Mouse (Mus musculus): ENCODE measurements around the gene Ankrd34c.

The Ankrd34c gene

DNA sequence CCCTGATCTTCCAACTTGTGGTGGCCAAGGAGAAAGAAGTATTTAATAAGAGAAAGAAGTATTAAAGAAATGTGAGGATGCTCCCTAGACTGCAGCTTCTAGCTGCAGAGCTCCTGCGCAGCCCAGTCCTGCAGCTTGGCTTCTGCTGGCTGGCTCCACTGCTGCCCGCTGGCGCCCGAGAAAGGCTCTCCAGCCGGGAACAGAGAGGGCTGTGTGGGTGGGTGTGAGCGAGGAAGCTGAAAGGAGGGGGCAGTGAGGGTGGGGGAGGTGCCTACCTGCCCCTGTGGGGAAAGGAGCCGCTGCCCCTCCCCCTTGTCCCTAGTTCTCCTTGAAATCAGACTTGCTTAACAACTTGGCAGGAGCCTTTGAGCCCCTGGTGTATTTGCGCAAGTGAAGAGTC lies at the start of gene Ankrd34c:
Gene Ankrd34c (minus strand): TSS at position 181 of the 400 bp plus-strand sequence.
- DNase-seq (ENCODE audit: low read depth, low spot score): no peak

DNA sequence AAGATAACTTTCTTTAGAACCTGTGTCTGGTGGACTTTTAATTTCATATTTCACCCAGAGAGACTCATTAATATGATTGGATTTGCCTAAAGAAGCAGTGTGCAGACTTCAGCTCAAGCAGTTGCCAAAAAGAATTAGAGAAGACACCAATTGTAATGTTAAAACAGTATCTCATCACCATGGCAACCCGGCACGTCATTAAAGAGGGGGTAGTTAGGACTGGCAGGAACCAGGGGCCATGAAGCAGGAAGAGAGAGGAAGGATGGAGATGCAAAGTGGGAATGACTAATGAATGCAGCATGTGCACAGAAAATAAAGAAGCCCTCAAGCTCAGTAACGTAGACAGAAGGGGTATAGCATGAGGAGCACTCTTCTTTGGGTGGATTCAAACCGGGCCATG lies 49.3 kb upstream of the Ankrd34c start:
- DNase-seq (ENCODE audit: low read depth, low spot score): no peak

DNA sequence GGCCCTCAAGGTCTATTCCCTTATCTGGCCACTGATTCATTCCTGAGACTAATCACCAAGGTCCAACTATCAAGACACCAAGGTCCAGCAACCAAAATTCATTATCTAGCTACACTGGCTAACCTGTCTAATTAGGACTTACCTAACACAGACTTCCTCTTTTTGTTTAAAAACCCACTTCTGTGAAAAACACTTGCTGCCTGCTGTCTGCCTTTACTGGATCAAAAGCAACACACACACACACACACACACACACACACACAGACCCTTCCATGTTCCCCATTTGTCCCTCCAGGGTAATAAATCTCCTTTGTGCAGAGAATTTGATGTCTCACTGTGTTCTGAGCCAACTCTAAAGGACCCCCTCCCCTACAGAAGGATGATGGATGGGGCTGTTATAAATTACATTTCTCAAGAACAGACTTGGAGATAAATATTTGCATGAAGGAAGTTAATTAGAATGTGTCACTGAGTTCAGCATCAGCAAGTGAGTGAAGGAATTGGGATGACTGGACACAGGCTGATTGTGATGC lies 43.2 kb upstream of the Ankrd34c start:
- DNase-seq (ENCODE audit: low read depth, low spot score): no peak

DNA sequence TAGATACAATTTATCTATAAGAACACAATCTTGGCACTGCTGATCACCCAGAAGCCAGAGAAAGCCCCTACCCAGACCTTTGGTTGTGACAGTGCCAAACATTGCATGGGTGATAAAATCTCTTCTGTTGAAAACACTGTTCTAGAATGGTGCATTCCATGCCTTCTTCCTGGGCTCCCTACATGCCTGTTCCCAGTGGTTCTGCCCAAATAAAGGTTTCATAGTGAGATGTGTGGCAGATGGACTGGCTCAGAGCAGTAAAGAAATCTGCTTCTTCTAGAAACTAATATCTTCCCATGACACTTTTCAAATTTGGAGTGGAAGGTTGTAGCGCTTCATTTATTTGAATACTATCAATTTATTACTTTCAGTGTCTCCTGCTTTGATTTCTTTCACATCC lies 41.0 kb upstream of the Ankrd34c start:
- no peak for DNase-seq (ENCODE audit: low read depth, low spot score)

DNA sequence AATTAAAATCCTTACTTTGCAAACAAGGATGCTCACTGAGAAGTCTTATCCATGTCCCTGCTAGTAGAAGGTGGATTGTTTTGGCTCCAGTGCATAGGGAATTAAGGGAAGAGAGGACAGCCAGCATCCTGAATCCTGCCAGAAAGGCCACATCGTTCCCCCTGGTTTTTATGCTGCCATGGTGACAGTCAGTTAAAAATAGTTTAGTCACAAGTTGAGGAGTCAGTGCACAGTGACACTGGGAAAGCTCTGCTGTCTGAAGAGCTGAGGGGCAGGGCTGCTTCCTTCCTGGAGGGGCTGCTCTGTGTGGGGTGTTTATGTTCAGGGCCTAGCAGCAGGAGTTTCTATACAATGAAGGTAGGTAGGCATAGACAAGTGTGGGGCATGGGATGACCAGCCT lies 32.9 kb upstream of the Ankrd34c start:
- DNase-seq (ENCODE audit: low read depth, low spot score): no peak

DNA sequence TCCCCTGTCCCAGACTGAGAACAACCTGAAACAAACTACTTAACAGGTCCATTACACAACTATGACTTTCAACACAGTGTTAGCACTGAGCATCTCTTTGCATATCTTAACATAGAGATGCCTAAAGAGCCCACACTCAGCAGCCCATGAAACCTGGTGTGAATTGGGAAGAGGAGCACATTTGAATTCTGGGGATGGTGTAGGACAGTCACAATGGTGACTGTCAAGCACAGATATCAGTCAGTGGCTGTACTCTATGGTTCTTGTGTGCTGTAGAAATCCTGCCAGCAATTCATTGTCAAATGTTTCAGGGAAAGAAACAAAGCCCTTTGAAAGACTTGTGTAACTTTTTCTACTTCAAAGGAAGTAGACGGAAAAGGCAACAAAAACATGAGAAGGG lies 23.7 kb upstream of the Ankrd34c start:
- DNase-seq (ENCODE audit: low read depth, low spot score): no peak

DNA sequence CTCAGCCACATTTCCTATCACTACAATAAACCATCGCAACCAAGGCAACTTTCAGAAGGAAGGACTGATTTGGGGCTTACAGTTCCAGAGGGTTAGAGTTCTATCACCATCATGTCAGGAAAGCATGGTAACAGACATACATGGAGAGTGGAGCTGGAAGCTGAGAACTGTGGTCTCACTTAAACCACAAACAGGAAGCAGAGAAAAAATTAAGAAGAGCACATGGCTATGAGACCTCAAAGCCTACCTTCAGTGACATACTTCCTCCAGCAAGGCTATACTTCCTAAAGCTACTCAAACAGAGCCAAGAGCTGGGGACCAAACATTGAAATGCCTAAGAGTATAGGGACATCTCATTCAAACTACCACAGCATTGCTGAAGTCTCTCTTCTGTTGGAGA lies 20.3 kb upstream of the Ankrd34c start:
- DNase-seq (ENCODE audit: low read depth, low spot score): no peak

DNA sequence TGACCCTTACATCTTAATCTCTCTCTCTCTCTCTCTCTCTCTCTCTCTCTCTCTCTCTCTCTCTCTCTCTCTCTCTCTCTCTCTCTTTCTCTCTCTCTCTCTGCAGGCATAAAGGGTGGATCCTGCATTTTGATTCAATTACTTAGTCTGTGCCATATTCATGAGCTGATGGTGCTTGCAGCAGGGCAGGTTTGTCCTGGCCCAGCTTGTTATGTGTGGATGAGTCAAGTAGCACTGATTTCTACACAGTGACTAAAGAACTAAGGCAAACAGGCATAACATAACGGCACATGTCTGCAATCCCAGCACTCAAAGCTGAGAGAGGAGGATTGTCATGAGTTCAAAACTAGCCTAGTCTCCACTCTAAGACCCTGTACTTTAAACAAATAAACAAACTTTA lies 19.9 kb upstream of the Ankrd34c start:
- no peak for DNase-seq (ENCODE audit: low read depth, low spot score)

DNA sequence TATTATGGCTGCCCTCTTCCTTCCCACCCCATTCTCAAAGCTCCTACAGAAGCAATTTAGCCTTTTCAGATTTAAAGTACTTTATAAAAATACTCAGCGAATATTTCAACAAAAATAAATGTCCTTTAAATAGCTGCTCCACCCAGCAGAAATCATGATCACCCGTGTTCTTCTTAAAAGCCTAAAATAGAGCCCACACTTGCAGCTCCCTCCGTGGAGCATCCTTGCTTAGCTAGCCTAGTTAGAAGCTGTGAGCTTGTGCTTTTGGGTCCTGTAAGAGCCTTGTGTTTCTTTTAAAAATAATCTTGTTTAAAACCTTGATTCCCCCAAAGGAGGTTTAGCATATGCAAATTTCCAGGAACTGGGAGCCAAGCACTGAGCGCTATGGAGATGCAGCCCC lies 19.3 kb upstream of the Ankrd34c start:
- no peak for DNase-seq (ENCODE audit: low read depth, low spot score)

DNA sequence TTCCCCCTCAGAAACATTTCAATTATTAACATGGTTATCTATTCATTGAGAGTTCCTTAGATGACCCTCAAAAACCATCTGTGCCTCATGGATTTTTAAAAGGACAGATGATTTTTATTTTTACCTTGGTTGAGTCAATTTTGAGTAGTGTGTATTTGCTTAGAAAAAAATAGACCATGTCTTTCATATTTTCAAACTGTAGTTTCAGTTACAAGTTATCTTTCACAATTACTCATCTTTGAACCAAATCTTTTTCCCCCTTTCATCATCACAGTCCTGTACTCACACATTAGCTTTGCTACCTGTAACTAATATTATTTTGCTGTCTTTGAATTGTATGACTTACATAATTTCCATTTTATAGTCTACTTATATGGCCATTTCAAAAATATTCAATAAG lies 1.8 kb upstream of the Ankrd34c start:
- DNase-seq (ENCODE audit: low read depth, low spot score): no peak

DNA sequence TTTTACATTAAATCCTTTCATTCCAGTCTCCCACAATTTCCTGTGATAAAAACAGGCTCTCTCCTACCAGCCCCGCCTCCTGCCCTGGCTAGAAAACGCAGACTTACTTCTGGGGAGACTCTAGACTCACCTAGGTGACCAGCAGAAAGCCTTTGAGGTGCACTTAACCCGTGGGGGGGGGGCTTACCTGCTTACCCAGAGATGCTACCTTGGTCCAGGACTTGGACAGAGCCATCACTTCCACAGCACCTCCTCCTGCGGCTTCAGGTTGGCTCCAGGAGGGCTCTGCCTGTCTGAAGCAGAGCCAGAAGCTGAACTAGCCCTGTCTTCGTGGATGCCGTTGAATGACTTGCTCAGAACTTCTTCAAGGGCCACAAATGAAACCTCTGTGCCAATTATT lies 387 bp downstream of the Ankrd34c start:
- DNase-seq (ENCODE audit: low read depth, low spot score): no peak

DNA sequence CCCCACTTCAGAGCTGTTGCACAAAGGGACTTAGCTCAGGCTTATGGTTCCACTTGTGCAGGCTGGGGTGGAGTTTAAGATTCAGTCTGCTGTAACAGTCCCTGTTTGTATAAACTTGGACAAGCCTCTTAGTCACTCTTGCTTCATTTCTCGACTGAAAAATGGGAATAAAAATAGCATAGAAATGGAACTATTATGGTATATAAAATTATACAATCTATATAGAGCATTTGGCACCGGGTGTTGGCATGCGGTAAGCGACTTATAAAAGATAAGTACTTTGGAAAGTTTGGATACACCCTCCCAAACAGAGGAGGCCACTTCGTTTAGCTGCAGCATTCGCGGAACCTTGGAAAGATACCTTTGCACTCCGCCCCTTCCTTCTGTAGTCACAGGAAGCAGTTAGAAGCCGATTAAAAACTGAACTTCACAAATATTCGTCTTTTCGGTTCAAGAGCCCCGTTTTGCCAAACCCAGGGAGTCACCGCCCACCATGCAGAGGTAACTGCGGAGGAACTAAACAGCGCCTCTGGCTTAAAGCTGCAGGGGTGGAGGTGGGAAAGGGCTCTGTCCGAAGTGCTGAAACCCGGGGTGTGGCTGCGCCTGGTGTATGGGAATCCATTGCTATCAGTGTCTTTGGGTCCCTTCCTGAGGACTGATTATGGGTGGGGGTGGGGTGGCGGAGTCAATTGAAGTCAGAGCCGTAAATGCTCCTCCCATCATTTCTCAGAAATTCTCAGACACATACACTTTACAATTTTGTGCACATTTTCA lies 1.2 kb downstream of the Ankrd34c start:
- DNase-seq (ENCODE audit: low read depth, low spot score): no peak

DNA sequence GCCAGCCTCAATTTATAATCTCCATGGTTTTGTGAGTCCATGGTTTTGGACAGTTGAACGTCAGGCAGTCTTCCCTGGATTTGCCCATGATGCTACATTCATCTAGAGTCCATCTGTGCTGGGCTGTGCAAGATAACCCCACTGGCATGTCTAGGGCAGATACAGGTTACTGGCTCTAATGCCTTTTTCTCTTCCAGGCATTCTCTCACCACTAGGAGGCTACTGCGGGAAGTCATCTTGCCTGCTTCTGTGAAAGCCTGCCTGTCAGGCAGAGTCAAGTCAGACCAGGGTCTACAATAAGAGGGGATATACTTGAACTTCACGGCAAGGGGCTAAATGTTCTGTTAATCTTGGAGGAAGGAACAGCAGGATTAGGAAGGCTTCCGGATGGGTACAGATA lies 31.4 kb downstream of the Ankrd34c start:
- no peak for DNase-seq (ENCODE audit: low read depth, low spot score)

DNA sequence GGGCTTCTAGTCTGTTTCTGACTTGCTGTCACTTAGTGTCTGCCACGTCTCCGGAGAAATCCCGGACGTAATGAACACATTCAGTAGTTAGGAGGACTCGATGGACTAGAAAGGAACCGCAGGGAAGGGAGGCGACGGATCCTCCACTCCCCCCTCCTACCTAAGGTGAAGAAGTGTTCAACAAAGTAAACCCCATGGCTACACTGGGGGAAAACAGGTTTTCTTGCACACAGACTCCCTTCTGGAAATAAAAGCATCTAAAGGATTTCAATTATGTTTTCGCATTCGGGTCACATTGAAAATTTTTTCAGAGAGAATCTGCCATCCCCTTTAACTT lies 33.1 kb downstream of the Ankrd34c start:
- no peak for DNase-seq (ENCODE audit: low read depth, low spot score)

DNA sequence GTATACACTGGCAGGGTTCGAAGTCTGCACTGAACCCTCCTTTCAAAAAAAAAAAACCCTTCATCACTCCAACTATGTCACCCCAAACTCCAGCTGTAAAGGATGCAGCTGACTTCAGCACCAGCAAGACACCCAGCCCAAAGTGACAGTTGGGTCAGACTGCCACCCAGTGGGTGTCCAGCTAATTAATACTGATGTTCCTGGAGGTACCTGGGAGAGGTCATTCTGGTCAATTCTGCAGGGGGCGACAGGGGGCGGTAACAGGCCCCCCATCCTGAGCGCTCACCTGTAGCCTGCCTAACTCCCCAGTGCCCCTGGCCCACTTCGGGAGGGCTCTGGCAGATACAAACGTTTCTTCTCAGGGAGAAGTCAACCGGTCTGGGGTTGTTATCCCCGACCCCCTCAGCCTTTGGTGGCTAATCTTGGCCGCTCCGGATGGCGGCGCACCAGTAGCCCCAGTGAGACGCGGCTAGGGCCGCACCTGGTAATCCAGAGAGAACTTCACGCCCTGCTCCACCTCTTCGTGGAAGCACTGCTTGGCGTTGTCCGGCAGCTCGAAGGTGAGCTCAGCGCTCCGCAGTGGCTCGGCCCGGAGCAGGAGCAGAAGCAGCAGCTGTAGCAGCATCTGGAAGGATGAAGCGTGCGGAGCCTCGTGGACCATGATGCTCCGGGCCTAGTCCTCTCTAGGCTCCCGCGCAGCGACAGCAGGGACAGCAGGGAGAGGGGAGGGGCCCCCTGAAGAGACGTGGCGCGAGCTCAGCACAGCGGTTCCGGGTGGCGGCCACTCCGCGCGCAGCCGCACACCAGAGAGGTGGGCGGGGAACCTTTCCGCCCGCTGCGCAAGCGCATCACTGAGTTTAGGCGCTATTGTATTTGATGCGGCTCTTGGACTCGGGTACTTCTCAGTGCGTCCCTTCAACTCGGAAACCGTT lies 33.7 kb downstream of the Ankrd34c start, which contains the start of gene Tmed3:
Gene Tmed3 (minus strand): TSS at position 804 of the 932 bp plus-strand sequence.
- peak; percentile 84 for DNase-seq (ENCODE audit: low read depth, low spot score)

DNA sequence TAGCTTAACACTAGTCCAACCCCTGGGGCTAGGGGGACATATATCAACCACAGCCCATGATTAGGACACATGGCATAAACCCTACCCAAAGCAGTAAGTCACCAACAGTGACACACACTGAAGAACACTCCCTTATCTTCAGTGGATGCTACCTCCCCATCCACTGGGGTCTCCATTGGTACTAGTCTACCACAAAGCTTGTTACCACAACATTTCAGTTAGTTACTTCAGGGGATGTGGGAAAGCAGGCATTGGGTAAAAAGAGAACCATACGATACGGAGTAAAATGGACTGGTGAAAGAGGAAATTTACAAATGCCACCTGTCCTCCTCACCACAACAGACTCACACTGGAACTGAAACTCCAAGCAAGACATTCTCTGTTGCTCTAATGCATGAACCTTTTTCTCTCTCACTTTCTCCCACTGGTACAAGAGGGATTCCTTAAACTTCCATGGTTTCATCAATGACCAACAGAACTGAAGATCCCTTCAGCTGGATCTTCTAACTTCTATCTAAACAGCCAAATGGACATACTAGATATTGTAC lies 37.3 kb downstream of the Ankrd34c start:
- no peak for DNase-seq (ENCODE audit: low read depth, low spot score)

DNA sequence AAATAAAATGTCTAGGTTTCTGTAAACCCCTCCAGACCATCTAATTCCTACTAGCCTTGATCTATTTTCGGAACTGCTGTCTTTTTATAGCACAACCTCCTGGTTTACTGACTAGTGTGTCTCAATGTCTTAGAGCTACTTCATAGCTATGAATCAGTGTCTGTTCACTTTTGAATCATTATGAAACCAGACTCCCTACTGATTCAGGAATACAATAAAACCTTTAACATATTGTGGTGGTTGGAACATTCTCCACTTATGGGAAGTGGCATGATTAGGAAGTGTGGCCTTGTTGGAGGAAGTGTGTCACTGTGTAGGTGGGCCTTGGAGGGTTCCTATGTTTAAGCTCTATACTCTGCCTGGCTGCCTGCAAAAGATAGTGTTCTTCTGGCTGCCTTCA lies 43.1 kb downstream of the Ankrd34c start:
- no peak for DNase-seq (ENCODE audit: low read depth, low spot score)

DNA sequence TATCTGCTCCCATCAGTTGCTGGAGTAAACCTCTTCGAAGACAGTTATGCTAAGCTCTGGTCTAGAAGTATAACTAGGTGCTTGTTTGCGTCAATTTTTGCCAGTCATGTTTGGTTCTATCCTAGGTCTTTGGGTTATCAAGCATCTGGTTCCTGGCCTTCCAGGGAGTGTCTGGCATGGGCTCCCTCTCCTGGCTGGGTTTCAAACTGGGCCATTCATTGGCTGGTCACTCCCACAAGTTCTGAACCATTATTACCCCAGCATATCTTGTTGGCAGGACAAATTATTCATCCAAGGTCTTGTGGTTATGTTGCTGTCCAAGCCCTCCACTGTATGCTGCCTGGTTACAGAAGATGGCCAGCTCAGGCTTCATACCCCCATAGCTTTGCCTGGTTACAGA lies 44.6 kb downstream of the Ankrd34c start:
- DNase-seq (ENCODE audit: low read depth, low spot score): no peak

DNA sequence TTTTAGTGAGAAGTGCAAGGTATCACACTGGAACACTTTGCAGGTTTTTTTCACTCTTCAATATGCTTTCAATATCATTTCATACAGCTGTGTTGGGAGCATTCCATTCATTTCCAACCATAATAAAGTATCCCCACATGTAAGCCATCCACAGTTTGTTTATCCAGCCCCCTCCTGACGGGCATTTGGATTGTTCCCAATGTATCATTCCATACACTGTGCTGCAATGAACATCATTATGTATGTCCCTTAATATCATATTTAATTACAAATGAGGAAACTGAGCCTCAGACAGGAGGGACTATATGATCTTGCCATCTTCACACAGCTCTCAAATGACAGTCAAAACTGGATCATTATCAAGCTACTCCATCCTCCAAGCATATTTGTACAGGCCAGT lies 49.1 kb downstream of the Ankrd34c start:
- DNase-seq (ENCODE audit: low read depth, low spot score): no peak

DNA sequence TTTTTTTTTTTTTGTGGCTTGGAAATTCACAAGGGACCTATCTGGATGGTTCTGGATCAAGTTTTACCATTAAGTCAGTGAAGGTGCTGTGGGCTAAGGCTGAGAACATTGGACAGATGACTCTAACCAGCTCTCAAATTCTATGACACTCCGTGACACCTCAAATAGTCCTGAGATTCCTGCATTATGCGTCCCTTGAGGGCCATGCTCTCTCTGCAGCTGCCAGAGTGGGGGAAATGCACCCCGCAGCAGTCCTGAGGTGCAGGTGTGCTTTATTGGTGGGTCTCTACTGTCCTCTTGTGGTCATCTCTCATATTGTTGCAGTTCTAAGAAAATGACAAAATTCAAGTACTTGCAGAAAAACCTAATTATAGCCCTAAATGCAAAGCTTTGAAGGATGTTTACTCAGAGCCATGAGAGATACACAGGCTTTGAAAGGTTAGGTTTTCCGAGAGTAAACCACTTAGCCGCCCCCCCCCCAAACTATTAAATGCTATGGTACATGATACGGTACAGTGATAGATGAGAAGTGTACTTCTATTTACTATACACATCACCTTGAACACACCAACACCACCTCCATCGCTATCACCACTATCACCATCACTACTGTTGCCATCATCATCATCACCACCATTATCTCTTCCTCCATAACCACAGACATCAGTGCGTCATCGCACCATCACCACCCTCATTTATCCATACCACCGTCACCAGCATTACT lies 50.6 kb downstream of the Ankrd34c start:
- DNase-seq (ENCODE audit: low read depth, low spot score): no peak

DNA sequence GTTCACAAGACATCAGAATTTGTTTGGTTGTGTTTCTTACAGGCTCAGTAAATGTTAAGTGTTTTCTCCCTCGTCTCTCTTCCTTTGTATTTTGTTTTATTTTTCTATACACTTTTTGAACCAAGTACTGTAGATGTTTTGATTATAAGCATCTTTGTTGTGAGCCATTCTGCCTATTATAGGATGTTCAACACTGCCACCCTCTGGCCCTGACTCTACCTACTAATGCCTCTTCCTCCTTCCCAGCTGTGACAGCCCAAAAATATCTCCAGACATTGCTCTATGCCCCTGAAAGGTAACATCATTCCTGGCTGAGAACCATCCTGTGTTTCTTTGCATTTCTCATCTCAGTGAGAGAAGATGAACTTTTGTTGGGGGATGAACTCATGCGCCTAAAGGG lies 52.0 kb downstream of the Ankrd34c start:
- DNase-seq (ENCODE audit: low read depth, low spot score): no peak

DNA sequence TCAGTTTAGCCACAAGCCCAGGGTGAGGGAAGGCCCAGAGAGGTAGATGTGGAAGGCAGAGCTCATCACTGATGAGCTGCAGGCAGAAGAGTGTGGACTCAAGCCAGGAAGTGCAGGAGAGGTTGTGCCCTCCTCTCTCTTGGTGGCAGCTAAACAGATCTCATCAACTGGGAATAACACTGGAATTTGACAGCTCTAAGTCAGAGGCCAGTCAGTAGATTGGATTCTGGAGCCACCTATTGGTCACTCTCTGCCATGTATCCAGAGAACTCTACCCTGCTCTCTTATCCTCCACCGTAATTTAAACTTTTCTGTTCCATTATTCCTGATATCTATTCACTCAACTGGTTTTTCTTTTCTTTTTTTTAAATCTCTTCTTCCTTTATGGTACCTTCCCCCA lies 59.3 kb downstream of the Ankrd34c start:
- no peak for DNase-seq (ENCODE audit: low read depth, low spot score)
